Mouse (Mus musculus): Measurements from ENCODE around the gene Ly6g5b.
A peak's percentile ranks its signal among the peaks of the same experiment; 100 is the strongest.
"Not testable (repeated sequence)": the region's sequence is repeated elsewhere in the genome, so short reads cannot be mapped to it uniquely, and the experiment has no call there.

Gene Ly6g5b

DNA sequence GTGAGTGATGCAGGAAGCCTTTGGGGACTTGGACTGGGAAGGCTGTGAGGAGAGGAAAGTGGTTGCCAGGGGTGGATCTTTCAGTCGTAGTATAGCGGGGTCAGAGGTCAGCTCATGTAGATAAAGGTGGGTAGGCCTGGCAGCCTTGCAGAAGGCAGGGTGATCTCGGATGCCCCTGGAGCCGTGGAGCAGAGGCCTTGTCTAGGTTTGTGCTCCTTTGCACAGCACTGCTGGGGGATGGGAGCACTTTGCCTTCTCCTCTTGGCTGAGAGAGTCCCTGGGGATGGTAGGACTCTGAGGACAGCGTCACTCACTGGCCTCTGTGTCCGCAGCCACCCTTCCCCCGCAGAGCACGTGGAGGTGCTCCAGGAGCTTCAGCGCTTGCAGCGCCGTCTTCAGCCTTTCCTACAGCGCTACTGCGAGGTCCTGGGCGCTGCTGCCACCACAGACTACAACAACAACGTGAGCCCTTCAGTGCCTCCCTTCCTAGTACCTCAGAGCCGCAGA lies 25.3 kb upstream of the Ly6g5b start:
- no peak for DNase-seq (ENCODE audit: low read depth, low spot score)

GRCm38 (mm10) chr17:35139269-35139668 lies 24.0 kb upstream of the Ly6g5b start:
- no peak for DNase-seq (ENCODE audit: low read depth, low spot score)

DNA sequence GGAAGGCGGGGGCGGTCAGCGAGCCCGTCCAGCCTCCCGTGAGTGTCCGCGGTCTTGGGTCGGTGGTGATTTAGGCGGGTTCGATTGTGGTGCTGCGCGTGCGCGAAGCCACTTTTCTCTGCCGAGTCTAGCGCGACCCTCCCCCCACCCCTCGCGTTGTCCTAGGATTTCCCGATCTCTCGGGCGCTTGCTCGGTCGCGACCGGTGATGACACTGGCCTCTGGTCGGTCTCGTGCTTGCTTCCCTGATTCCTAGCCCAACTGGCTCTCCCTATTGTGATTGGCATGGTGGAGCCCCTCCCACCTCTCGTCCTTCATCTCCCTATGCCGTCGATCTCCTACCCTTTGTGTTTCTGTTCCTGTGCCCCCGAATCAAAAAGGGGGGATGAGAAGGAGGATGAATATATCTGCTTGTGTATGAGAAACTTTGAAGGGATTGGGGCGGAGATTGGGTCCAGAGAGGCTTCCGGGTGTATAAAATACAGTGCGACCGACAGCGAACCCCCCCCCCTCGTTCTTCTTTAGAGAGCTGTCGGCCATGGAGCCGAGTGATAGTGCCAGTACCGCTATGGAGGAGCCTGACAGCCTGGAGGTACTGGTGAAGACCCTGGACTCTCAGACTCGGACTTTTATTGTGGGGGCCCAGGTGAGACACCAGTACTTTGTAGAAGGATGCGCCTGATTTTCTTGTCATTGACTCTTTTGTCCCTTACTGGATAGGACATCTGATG lies 20.5 kb upstream of the Ly6g5b start:
- DNase-seq (ENCODE audit: low read depth, low spot score): no peak

GRCm38 (mm10) chr17:35134801-35135590 lies 19.8 kb upstream of the Ly6g5b start, which contains the start of gene Bag6:
Gene Bag6 (plus strand): TSS chr17:35135178.
- DNase-seq (ENCODE audit: low read depth, low spot score): peak; percentile 94

DNA sequence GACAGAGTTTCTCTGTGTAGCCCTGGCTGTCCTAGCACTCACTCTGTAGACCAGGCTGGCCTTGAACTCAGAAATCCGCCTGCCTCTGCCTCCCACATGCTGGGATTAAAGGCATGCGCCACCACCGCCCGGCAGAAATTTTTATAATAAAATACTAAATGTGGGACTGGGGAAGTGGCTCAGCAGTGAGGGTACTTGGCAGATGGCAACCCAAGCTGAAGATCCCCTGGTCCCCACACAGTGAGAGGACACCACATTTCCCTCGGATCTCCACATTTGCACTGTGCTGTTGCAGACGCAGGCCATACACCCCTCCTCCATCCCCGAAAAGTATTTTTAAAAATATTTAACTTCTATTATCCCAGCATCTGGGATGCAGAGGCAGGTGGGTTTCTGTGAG lies 18.3 kb upstream of the Ly6g5b start:
- DNase-seq (ENCODE audit: low read depth, low spot score): no peak

DNA sequence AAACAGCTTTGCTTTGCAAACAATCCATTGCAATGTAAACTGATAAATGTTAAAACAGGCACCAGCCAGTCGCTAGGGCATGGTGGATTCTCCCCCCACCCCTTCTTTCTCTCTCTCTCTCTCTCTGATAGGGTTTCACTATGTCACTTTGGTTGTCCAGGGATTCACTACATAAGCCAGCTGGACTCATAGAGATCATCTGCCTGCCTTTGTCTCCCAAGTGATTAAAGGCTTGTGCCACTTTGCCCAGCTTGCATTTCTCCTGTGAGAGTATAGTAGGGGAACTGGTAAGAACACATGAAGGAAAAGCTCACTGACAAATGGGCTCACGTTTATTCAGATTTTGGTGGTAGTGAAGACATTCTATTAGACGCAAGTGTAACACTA lies 16.9 kb upstream of the Ly6g5b start:
- DNase-seq (ENCODE audit: low read depth, low spot score): no peak

- no peak for DNase-seq (ENCODE audit: low read depth, low spot score)
Measured at GRCm38 (mm10) chr17:35131500-35132173, 16.4 kb upstream of the Ly6g5b start, which contains the start of gene Apom. Gene Apom (minus strand): TSS chr17:35132050.

GRCm38 (mm10) chr17:35131038-35131437 lies 15.8 kb upstream of the Ly6g5b start:
- no peak for DNase-seq (ENCODE audit: low read depth, low spot score)

DNA sequence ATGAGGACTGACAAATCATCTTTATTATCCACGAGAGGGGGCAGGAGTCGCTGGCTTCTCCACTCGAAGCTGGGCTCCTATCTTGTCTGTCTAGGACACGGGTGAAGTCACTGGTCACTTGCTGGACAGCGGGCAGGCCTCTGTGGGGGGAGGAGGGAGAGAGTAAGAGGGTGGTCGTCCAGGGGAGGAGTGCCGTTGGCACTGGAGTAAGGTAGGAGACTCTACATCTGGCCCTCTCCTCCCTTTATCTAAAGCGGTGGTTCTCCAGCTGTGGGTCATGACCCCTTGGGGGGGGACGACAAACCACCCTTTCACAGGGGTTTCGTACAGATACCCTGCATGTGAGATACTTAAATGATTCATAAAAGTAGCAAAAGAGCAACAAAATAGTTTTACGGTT lies 13.8 kb upstream of the Ly6g5b start:
- DNase-seq (ENCODE audit: low read depth, low spot score): no peak

DNA sequence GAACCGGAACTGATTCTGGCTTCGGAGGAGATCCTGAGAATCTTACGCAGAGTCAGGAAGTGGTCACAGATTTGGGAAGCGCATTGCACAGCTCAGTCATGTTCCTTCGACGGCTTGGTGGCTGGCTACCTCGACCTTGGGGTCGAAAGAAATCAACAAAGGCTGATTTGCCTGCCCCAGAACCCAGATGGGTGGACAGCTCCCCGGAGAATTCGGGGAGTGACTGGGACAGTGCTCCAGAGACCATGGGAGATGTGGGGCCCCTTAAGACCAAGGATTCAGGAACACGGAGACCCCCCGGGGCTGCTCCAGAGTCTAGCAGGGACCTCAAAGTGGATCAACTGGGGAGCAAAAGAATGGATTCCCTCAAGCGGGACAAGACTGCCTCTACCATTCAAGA lies 11.8 kb upstream of the Ly6g5b start:
- DNase-seq (ENCODE audit: low read depth, low spot score): no peak

DNA sequence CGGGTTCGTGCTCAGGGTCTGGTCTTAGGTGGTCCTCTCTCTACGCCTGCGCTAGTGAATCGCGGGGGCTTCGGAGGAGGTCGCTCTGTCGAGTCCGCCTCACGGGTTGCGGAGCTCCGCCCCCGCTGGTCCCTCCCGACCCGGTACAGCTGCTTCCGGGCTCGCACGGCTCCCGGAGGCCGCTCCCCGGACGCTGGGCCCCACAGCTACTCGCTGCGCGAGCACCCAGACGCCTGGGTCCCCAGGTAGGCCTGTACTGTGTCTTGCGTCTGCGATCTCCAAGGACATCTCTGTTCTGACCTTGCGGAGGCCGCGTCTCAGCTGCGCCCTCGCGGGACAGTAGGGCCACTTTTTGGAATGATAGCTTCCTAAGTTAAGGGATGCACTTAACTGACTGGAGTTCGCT lies 11.0 kb upstream of the Ly6g5b start, which contains the start of gene D17H6S53E:
D17H6S53E (plus strand) TSS at position 168 of the 406 bp plus-strand sequence.
- DNase-seq (ENCODE audit: low read depth, low spot score): peak; percentile 26

DNA sequence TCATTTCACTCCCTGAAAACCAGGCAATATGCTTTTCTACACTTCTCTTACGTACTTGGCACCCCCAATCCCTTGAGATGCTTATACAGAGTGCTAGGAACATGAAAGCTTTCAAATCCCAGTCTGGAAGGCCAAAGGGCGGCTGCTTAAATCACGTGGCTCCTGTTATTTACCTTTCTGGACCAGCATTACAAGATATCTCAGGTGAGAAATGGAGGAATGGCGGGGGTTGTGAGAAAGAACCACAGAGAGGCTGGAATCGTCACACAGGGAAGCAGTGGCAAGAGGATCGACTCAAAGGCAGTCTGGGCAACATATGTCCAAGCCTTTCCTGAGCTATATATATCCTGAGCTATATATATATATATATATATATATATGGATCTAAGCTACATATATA lies 10.3 kb upstream of the Ly6g5b start:
- no peak for DNase-seq (ENCODE audit: low read depth, low spot score)

GRCm38 (mm10) chr17:35125081-35125480 lies 9.9 kb upstream of the Ly6g5b start:
- no peak for DNase-seq (ENCODE audit: low read depth, low spot score)

DNA sequence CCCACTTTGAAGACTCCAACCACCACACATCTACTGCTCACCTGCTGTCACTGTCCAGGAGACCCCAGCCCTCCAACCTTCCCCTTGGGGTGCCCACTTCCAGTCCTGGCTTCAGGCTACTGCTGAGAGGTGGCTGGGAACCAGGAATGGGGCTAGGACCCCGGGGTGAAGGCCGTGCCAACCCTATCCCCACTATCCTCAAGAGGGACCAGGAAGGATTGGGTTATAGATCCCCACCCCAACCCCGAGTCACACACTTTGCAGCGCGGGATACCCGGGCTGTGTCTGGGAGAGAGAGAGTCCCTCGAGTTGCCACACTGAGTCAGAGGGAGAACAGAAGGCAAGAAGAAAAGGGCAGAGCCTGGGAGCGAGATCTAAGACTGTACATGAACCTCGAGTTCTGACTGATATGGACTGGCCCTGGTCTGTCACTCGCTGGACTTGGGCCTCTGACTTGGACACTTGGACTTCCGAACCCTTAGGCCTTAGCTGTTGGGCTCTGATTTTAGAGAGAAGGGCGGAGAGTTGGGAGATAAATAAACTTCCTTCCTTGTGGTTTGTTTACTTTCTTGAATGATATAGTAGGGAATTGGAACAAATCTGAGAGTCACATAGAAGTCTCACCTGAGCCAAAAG lies 9.2 kb upstream of the Ly6g5b start:
- not testable (repeated sequence) for DNase-seq (ENCODE audit: low read depth, low spot score)

DNA sequence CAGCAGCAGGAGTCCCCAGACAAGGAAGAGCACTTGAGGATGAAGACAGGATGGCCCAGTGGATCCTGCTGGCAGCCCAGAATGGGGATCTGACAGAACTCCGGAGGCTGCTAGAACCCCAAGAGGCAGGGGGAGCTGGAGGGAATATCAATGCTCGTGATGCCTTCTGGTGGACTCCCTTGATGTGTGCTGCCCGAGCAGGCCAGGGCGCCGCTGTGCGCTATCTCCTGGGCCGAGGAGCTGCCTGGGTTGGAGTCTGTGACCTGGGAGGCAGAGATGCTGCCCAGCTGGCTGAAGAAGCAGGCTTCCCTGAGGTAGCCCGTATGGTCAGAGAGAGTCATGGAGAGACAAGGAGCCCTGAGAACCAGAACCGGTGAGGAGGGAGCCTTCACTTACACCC lies 8.1 kb upstream of the Ly6g5b start:
- not testable (repeated sequence) for DNase-seq (ENCODE audit: low read depth, low spot score)

- DNase-seq (ENCODE audit: low read depth, low spot score): peak; percentile 33
Measured at GRCm38 (mm10) chr17:35121871-35122303, 6.7 kb upstream of the Ly6g5b start, which contains the start of gene Csnk2b. Gene Csnk2b (minus strand): TSS chr17:35122053.

DNA sequence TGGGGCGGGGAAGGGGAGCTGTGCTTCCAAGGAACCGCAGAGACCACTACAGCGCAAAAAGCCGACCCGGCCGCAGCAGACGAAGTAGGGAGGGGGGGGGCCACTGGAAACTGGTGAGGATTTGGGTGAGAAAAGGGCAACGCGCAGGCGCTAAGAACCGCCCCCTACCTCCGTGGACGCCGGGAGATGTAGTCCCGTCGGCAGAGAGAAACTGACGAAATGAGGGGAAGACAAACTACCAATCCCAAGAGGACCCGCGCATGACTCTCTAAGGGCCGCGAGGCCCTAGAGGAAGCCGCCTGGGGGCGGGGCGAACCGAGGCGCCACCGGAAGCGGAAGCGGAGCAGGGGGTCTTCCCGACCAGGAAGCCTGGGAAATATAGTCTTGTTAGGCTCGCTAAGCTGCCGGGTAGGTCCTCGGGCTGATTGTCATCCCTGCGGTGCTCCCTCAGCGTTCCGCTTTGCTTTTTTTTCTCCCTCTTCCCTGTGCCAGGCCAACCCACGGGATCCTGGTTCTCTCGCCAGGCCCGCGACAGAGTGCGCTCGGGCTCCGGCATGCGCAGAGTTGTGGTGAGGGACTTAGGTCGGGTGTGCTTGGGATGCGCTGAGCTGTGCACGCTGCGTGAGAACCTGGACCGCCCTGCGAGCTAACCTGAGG lies 6.0 kb upstream of the Ly6g5b start, which contains the start of gene Gpank1:
Gpank1 (plus strand) TSS at position 313 of the 657 bp plus-strand sequence.
- DNase-seq (ENCODE audit: low read depth, low spot score): peak; percentile 95

DNA sequence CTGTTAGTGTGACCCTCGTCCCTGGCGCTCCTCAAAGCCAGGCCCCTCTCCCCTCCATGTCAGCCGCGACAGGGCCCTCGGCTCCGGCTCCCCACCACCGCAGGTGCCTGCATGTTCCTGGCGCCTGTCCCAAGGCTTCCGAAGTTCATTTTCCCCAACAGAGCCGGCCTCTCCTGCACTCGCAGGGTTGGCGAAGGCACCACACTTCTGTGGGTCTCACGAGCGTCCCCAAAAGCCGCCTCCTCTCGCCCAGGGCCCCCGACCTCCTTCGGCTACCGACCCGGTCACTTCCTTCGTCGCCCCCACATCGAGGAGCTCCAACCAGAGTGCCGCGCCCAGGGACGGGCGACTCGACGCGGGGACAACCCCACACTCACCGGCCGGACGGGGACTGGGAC lies 5.5 kb upstream of the Ly6g5b start:
- DNase-seq (ENCODE audit: low read depth, low spot score): no peak

DNA sequence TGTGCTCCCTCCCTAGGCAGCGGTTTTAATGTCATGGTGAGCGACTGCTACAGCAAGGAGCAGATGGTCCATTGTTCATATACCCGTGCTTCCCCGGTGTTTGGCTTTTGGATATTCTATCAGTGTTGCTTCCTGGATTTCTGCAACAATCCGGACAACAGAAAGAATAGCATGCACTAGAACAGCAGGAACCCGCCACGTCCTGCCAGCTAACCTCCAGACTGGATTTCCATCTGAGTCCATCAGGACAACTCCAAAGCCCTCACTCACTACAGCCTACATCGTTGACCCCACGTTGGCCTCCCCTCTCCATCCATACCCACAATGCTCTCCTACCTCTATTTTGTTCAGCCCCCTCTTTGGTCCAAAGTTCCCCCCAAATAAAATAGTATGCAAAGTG lies 3.5 kb downstream of the Ly6g5b start:
- DNase-seq (ENCODE audit: low read depth, low spot score): no peak

GRCm38 (mm10) chr17:35108097-35108496 lies 7.1 kb downstream of the Ly6g5b start, which contains the start of gene Ly6g5c:
Gene Ly6g5c (plus strand): TSS chr17:35108279.
- DNase-seq (ENCODE audit: low read depth, low spot score): no peak

GRCm38 (mm10) chr17:35106522-35106921 lies 8.7 kb downstream of the Ly6g5b start:
- no peak for DNase-seq (ENCODE audit: low read depth, low spot score)
